Mouse (Mus musculus) spleen, embryonic (tissue): ENCODE data around the gene Slc3a2.

Experiments
- CTCF ChIA-PET: fragments of 350-600 bp; sonication (Branson Sonifier 250); formaldehyde crosslinking; loops from one replicate; lab custom pipeline; 2022; lab: Charles Lee

The Slc3a2 gene

DNA sequence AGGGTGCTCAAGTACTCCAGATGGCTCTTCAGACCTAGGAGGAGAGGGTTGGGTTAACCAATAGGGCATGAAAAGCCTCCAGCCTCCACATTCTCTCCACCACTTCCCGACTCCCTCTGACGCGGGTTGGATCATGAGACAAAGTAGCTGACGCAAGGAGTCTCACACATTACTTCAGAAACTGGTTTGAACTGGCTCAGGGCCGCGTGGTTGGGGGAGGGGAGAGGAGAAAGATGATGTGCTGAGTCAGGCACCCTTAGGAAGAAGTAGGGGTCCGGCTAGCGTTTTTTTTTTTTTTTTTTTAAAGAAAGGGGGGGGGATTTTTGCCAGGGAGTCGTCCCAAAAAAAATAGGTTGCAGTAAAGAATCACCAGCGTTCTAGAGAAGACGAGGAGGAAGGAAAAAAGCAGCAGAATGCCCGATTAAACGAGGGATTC, 10.3 kb downstream of the Slc3a2 start:
- CTCF ChIA-PET, result interaction anchor here (0.6 to 1.2 kb wide), 3 partner anchors 10 to 262 kb away, joined by 3 to 7 read pairs (median 3); partner anchors contain the start of gene Slc3a2

DNA sequence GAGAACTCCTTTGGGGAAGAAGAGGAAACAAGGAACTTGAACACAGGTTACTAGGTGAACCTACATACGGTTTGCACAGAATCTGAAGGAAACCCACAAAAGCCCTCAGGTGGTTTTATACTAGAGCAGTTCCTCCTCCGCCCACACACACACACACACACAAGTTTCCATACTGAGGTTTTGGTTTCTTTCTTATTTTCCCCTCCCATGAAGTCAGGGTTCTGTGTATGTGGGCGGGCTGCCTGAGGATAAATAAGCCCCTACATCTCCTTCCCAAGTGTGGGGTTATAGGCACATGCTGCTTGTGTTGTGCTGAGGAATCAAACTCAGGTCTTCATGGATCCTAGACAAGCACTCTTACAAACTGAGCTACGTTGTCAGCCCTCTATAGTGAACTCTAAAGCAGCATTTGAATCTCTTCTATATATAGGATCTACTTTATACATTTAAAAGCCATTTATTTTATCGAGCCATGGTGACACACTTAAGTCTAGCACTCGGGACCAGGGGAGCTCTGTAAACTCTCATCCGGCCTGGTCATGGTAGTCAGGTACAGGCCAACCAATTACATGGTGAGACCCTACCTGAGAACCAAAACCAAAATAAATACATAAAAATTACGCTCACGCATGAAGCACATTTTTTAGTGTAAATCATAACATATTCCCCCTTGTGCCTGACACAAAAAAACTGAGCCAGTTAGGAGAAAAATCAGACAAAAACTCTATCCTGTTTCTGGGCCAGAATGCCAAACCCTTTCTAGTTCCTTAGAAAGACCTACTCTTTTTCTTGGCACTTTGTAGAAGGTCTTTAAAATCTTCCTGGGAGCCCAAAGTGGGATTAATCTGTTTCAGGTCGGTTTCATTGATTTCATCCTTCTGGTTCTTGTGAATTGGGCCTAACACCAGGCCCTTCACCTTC, 11.0 kb downstream of the Slc3a2 start:
- CTCF ChIA-PET, result interaction anchor here (1.2 kb wide), 1 partner anchor 10 kb away, joined by 7 read pairs; the partner anchor contains the start of gene Slc3a2

DNA sequence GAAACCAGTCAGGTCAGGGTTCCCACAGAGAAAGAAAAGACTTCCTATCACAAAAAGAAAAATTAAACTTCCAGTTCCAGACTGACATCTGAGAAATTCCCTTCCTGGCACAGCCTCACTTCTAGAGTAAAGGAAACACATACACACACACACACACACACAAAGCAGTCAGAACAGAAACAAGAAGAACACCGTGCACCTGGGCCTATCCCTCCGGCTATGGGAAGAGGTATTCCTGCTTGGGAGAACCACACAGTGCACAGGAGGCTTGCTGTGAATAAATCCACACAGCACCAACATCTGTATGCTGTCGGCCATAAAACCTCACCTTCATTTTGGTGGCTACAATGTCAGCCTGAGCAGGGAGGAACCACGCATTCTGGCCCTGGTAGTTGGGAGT, 11.7 kb downstream of the Slc3a2 start:
- CTCF ChIA-PET, result no interaction called here

DNA sequence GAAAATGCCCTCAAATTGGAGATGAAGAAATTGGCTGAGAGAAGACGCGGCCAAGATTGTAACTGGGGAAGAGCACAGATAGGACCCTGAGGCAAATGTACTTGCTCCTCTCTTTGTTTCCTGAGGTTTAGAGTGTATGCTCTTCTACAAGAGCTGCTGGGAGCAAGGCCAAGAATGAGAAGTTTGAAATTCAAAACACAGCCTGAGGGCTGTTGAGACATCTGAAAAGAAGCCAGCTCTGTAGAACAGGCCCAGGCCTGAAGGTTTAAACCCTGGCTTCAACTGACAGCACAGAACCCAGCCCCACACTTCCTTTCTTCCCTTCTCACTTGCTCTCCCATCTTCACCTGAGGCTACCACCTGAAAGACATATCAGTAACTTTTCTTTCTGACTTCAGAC, 13.1 kb downstream of the Slc3a2 start:
- CTCF ChIA-PET, result no interaction called here

DNA sequence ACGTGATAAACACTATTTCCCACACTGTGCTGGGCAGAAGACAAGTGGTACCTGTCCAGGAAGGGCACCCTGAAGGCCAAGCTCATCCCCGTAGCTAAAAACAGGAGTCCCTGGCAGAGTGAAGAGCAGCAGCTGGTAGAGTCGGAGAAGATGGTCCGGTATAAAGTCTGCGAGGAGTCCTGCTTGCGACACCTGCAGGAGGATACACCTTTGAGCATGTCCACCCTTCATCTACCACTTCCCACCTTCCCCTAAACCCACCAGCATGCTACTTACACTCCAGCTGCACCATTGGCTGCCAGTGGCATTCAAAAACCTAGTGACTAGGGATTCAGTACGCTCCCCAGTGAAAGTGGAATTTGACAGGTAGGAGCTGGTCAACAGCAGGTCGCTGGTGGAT, 14.2 kb downstream of the Slc3a2 start:
- CTCF ChIA-PET, result no interaction called here

DNA sequence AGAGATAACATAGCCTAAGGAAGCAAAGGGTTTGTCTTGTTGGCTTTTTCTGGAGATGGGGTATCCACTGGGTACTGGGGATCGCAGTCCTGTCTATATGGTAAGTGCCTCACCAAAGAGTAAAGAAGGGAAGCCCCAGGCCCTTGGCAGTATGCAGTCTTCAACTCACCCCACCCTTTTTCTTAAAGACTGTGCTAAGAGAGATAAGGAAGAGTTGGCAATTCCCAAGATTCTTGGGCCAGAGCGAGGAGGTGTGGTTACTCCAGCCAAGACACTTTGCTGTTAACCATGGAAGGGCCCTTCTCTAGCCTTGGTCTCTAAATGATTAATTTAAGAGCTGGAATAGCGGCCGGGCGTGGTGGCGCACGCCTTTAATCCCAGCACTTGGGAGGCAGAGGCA, 16.2 kb downstream of the Slc3a2 start:
- CTCF ChIA-PET, result no interaction called here

DNA sequence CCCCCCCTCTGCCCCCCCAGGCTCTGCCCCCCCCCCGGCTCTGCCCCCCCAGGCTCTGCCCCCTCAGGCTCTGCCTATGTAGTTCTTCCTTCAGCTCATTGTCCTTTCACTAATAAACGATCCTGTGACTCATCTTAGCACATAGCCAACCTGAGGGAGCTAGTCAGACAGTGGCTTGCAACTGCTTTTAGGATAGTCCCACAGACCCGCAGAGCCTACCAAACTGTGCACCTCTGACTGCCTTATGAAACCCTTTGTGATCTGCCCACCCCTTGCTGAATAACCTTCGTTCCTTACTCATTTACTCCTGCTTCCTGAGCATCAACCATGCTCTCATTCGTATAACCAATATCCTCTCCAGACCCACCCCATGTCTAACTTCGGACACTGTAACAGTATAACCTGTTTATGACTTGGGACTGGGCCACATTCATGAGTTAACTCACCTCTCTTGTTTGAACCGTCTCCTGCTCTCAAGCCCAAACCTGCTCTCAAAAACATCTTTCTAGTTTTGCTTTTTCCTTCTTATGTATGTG, 17.0 kb downstream of the Slc3a2 start:
- CTCF ChIA-PET, result no interaction called here

DNA sequence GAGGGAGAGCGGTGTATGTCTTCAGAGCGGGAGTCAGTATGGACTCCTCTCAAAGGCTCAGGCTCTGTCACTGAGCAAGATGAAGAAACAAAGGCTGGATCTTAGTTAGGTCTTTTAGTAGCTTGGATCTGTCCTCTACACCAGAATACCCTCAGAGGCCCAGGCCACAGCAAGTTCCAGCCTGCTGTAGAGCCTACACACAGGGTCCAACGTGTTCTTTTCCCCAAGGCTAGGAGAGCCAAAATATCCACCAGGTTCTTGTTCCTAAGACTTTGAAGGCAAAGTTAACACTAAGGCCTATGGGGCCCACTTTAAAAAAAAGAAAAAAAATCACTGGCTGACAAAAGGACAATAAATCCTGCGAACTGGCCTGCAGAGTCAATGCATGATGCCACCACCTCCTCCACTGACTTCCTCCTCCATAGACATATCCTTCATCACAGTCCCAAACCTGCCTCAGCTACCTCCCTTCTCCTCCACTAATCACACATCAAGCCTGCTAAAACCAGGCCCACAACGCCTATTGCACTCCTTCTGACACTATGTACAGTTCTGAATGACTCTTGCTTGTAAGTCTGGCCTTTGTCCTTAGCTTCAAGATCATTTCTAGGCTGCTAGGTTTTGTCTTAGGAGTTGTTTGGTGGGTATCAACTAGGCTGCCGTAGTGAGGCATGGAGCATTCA, 18.0 kb downstream of the Slc3a2 start:
- CTCF ChIA-PET, result no interaction called here

DNA sequence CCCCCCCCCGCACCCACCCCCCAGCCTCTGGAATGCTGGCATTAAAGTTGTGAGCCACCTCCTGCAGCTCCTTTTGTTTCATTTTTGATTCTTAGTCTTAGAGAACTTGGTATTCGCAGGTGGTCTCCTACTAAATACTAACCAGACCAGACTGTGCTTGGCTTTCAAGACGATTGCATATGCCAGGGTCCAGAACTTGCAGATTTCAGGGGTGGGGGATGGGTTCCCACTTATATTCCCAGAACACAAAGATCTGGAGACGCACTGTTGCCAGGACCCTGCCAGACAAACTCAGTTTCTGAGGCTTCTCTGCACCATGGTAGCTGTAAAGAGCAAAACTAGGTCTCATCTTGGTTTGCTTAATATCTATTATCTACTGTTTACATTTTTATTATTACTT, 19.6 kb downstream of the Slc3a2 start:
- CTCF ChIA-PET, result no interaction called here

DNA sequence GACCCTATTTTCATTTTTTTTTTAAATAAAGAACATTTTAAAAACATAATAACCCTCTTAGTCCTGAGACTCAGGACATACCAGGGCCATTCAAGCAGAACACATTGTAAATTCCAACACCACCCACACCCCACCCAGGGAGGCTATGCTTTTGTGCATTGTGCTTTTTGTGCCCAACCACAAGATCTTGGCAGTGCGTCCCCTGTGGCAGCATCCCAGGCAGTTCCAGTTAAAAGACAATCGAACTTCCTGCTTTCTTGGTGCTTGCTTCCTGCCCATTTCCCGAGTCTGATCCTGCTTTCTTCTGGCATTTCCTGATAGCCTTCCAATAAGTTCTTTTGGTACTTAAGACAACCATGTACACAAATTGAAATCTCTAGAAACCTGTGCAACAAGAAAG, 20.7 kb downstream of the Slc3a2 start:
- CTCF ChIA-PET, result no interaction called here

DNA sequence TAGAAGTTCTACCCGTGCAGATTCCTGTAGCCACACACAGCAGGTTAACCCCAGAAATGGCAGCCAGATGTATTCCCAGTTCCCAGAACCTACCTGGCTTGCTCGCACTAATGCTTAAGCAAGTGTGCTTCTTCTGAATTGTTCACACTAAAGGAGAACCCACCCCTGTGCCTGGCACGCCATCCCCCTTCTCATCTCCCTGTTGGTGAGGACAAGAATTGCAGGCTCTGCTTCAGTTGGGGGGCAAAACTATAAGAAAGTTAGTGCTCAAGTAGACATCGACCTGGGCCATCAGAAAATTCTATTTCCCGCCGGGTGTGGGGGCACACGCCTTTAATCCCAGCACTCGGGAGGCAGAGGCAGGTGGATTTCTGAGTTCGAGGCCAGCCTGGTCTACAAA, 23.5 kb downstream of the Slc3a2 start:
- CTCF ChIA-PET, result interaction anchor here (0.6 kb wide), 1 partner anchor 1334 kb away, joined by 6 read pairs; no protein-coding TSS in a partner anchor

DNA sequence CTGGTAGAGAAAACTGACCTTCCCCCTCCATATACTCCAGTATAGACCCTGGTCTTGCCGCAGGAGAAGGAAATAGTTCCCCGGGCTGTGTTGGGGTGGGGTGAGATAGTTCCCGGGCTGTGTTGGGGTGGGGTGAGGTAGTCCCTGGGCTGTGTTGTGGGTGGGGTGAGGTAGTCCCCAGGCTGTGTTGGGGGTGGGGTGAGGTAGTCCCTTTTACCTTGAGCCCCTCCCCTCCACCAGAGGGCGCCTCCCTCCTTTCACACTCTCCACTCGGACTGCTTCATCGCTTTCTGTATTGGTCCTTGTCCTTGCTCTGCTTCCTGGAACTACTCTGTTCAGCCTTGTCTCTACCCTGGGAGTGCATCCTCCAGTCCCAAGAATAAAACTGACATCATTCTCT, 27.8 kb downstream of the Slc3a2 start:
- CTCF ChIA-PET, result interaction anchor here (0.9 kb wide), 1 partner anchor 1304 kb away, joined by 14 read pairs; no protein-coding TSS in a partner anchor

DNA sequence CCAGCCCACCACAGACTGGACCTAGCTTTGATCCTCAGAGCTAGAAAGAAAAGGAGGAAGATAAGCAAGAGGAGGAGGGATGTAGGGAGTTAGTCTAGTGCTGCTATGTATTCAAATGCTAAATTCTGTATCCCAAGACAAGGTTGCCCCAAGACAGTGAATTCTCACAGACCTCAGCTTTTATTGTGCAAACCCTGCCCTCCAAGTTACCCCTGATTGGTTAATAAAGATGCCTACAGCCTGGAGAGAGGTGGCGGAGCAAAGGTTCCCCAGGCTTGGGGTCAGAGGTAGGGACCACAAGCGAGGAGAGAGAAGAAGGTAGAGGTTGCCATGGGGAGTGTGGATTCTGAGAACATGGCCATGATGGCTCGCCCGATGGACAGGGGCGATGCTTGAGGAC, 30.4 kb downstream of the Slc3a2 start:
- CTCF ChIA-PET, result interaction anchor here (0.6 kb wide), 1 partner anchor 114 kb away, joined by 3 read pairs; no protein-coding TSS in a partner anchor

DNA sequence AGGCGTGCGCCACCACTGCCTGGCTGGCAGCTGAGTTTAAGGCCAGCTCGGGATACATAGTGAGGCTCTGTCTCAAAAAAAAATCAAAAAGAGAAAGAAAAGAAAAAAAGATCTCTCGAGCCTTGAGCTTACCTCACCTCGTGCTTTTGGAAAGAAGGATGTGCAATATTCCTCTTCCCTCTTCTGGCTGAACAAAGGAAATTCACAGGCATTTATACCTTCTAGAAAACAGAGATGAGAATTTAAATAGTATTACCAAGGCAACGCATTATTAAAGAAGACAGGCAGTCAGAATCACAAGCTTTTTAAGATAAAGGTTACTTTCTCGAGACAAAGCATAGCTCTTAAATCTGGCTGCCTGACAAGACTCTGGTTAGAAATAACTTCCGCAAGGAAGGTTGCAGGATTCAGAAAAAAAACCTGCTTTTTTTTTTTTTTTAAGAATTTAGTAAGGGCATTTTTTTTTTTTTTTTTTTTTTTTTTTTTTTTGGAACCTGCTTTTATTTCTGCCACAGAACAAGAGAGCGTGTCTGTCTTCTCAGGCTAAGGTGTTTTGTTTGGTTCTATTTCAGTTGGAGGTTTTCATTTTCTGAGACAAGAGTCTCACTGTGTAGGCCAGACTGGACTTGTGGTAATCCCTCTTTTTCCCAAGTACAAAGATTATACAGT, 31.2 kb downstream of the Slc3a2 start:
- CTCF ChIA-PET, result no interaction called here

DNA sequence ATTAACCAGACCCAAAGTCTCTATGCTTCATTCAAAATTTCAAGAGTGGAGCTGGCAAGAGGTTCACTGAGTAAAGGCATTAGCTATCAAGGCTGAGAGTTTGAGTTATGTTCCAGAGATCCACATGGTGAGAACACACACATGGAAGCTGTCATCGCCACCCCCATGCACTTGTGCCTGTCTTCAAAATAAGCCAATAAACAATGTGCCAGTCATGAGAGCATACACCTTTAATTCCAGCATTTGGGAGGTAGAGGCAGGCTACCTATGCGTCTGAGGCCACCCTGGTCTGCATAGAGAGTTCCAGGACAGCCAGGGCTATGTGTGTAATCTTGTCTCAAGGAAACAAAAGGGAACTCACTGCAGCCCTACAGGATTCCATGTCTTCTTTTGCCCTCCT, 39.5 kb downstream of the Slc3a2 start:
- CTCF ChIA-PET, result interaction anchor here (0.6 to 1.1 kb wide), 5 partner anchors 11 to 1149 kb away, joined by 3 to 5 read pairs (median 3); no protein-coding TSS in a partner anchor

DNA sequence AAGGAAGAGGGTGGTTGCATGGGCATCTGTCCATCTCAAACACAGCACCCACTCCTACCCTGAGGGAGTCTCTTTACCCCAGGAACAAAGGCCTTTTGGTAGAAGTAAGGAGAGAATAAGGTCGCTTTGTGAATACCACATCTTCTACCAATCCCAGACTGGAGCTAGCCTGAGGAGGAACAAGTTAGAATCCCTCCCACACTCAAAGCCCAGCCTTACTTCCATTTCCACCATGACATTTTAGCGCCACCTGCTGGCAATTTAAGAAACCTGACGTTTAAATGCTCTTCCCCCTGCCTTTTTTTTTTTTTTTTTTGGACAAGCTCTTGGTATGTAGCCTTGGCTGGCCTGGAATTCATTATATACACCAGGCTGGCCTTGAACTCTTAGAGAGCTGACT, 40.2 kb downstream of the Slc3a2 start:
- CTCF ChIA-PET, result interaction anchor here (0.6 to 1.1 kb wide), 6 partner anchors 10 to 1148 kb away, joined by 3 to 5 read pairs (median 3); no protein-coding TSS in a partner anchor

DNA sequence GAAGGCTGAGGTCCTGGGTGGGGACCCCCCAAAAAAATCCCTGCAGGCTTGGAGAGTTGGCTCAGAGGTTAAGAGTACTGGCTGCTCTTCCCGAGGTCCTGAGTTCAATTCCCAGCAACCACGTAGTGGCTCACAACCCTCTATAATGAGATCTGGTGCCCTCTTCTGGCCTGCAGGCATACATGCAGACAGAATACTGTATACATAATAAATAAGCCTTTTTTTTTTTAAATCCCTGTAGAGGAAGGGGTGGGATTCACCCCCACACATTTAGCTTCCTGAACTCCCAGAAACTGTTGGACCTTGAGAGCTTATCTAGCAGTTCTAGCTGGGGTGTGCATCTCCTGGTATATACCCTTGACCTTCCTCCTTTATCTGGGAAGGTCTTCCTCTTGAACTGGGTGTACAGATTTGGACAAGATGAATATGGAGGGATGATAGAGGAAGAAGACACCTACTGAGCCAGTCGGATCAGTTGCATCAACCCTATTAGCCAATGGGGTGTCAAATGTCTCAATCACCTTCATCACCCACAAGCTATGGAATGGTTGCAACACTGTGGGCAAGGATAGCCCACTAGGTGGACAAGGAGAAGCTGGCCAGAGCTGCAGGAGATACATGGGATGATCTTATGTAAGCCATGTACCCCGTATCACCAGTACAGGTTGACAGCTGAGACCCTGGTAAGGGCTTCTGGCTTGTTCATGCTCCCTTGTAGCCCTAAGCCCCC, 41.4 kb downstream of the Slc3a2 start:
- CTCF ChIA-PET, result no interaction called here

DNA sequence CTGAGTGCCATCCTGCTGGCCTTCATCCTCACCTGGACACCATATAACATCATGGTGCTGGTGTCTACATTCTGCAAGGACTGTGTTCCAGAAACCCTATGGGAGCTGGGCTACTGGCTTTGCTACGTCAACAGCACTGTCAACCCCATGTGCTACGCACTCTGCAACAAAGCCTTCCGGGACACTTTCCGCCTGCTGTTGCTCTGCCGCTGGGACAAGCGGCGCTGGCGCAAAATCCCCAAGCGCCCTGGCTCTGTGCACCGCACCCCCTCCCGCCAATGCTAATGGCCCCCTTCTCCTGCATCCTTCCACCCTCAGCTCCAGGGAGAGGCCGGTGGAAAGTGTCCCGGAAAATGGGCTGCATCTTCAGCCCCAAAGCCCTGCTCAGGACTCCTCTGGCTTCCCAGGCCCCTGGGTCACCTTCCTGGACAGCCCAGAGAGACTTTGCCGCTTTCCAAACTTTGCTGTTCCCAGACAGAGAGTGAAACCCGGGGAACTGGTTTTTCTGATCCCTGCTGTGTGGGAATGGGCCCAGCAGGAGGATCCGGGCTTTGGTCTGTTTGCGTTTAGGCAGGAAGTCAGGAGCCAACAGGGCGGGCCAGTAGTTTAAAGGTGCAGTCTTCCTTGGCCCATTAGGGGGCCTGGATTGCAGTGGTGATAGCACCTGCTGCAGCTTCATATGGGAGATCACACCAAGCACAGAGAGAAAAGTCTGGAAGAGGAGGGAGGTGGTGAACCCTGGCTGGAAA, 44.0 kb downstream of the Slc3a2 start:
- CTCF ChIA-PET, result interaction anchor here (1.4 kb wide), 1 partner anchor 100 kb away, joined by 4 read pairs; no protein-coding TSS in a partner anchor

DNA sequence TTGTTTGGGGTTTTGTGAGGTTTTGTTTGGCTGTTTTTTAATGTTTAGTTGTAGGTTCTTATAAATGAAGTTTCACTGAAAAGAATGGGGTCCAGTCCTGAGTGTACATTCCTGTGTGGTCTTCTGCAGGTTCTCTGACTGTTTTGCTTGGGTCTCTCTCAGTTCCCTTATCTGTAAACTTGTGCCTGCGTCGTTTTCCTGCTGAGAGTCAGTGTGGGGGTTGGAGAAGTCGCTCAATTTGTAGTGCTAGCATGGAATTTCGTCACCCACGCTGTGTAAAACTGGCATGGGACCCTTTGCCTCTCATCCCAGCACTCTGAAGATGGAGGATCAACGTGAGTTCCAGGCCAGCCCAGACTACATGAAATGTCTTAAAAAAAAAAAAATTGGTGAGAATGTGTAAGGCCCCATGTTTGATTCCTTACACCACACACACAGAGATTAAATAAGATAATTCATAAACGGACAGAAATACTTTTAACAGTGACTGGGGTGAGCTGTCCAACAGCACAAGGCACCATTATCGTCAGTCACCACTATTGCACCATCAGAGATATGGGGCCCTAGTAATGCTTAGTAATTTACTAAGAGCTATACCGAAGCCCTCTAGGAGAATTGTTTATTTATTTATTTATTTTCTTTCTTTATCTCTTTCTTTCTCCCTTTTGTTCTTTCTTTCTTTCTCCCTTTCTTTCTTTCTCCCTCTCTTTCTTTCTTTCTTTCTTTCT, 49.7 kb downstream of the Slc3a2 start:
- CTCF ChIA-PET, result interaction anchor here (1.0 kb wide), 1 partner anchor 10 kb away, joined by 4 read pairs; no protein-coding TSS in a partner anchor
